Mouse (Mus musculus): ENCODE measurements around the gene Trim62.

GRCm38 (mm10) chr4:128889752-128890630 lies 6.6 kb downstream of the Trim62 start:
- TF ChIP-seq CTCF (IDR thresholded peaks at IDR 0.05; ENCODE audit: control insufficient read depth, insufficient read depth, insufficient read length) (no peak), MYOG (IDR thresholded peaks at IDR 0.05; ENCODE audit: control insufficient read depth, extremely low read depth, insufficient read length) (no peak), USF1 (IDR thresholded peaks at IDR 0.05; ENCODE audit: low read depth) (no peak), CEBPB (IDR thresholded peaks at IDR 0.05; ENCODE audit: low read depth) (no peak), MYOD1 (IDR thresholded peaks at IDR 0.05; ENCODE audit: control insufficient read depth, insufficient read length, low read depth) (no peak), MAX (IDR thresholded peaks at IDR 0.05) (no peak)
